Mouse (Mus musculus): ENCODE measurements at regions not wholly inside any gene's neighbourhood (a gene's known extent, or its start where the extent isn't known, plus 50 kb on each side); places are given as distances from the start of the nearest gene placed in this dataset.

DNA sequence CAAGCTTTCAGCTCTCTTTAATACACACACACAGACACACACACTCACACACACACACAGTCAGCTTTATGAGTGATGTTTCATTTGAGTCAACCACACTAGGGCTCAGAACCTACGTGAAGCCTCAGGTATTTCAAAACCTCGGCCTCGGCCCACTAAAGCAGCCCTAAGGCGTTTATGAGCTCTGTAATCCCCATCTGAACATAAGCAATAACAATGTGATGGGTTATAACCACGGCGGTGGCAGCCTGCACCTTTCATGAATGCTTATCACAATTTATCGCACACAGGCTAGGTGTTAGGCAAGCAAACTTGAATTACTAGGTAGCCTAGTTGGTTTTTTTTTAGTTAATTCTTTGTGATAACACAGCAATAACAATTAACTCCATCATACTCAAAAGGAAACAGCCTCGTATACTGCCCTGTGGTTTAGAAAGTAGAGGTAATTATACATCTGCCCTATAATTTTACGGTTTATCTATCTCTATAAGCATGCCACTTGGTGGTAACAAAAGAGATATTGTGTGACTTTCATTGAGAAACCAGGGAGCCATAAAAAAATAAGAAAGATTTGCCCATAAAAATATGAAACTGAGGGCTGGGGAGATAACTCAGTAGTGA is 485.6 kb upstream of the 4930412O13Rik start:
- no peak for TF ChIP-seq CTCF (IDR thresholded peaks at IDR 0.05; ENCODE audit: low read depth)
- no peak for TF ChIP-seq EP300 (optimal IDR thresholded peaks at IDR 0.05)

All from stomach, postnatal 0 days (tissue).